Mouse (Mus musculus) urinary bladder, postnatal 25 days (tissue): ENCODE measurements around the gene Gm16368.
"Not testable (repeated sequence)": the region's sequence is repeated elsewhere in the genome, so short reads cannot be mapped to it uniquely, and the experiment has no call there.

Experiments used
- DNase-seq: peaks from one replicate; pipeline ENCODE4 v3.0.0; 2022; ENCODE audit warnings: low spot score

Gm16368 gene

GRCm38 (mm10) chr12:88083397-88083796 is at the start of gene Gm16368:
Gene Gm16368, plus strand, starts transcription at chr12:88083697.
- DNase-seq: not testable (repeated sequence)

DNA sequence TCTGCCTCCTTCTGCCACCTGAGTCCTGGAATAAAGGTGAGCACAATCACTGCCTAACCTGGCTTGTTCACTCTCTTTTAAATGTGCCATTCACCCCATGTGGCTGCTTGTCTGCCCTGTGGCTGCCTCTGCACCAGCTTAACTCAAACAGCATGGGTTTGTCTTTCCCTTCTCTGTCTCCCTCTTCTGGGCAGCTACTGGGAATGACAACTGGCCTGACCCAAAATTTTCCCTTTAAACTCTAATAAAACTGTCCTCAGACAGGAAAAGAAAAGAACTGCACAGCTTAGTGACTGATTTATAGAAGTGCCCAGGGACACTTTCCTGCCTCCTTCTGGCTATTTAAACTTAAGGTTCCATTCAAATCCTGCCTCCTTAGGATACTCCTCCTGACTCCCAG is 44.4 kb upstream of the Gm16368 start:
- DNase-seq: not testable (repeated sequence)

DNA sequence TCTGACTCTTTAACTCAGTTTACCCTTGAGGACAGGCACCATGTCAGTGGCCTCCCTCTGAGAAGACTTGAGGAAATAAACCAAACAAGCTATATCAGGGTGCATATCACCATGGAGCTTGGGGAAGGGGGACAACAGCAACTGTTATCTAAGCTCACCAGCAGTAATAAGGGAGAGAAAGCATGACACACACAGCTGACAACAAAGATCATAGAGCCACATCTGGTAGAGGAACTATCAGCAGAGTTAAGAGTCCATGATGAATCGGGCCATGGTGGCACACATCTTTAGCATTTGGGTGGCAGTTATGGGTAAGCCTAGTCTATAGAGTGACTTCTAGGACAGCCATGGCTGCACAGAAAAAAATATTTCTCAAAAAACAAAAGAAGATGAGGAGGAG is 43.8 kb upstream of the Gm16368 start:
- not testable (repeated sequence) for DNase-seq

DNA sequence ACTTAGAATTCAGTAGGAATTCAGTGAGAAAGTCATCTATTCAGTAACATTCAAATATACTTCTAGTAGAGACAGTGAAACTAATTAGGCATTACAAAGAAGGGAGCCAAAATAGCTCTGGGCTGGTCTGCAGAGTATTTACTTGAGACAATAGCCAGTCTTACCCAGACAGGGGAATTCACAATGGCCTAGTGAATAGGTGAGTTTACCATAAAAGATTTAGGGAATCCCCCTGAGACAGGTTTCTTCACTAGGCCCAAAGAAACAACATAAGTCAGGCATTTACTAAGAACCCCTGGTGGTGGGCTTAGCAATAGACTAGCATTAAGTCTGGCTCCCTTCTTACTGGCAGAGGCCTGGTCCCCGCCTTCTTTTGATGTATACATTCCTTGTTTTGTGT is 38.3 kb upstream of the Gm16368 start:
- DNase-seq: not testable (repeated sequence)
